Mouse (Mus musculus) limb, embryonic 14.5 days (tissue): Measurements from ENCODE around the gene Myo10. TPM values are rescaled to one million over a fixed set of nuclear protein-coding genes. Genes with fewer than 3 reads are reported as not detected.

ENCODE experiments used
- ATAC-seq: fragments of 200-750 bp; cut with Nextera tagmentation; 2 replicates; pipeline ENCODE4 v1.8.0; 2017; ENCODE audit warnings: low read depth, moderate number of reproducible peaks, moderate TSS enrichment; ENCODE audit not compliant: low FRiP score
- DNase-seq: peaks from one replicate; pipeline ENCODE4 v3.0.0-alpha.2; 2015; ENCODE audit warnings: low spot score
- H3K27ac ChIP-seq: fragments of 300-500 bp; sonication (generic); replicated peaks from 2 replicates; pipeline ENCODE4 v1.5.1; 2014; ENCODE audit warnings: low read depth, mild to moderate bottlenecking, low read length, moderate library complexity, mixed read lengths
- H3K27me3 ChIP-seq: fragments of 300-500 bp; sonication (generic); 2 replicates; pipeline ENCODE4 v1.6.1; 2014; ENCODE audit warnings: low read length, mixed read lengths; ENCODE audit not compliant: control insufficient read depth, insufficient read depth
- H3K36me3 ChIP-seq: fragments of 300-500 bp; sonication (generic); 2 replicates; pipeline ENCODE4 v1.6.1; 2014; ENCODE audit warnings: mild to moderate bottlenecking, low read length, moderate library complexity, mixed read lengths; ENCODE audit not compliant: control insufficient read depth, insufficient read depth
- H3K4me1 ChIP-seq: fragments of 300-500 bp; sonication (generic); 2 replicates; pipeline ENCODE4 v1.6.1; 2014; ENCODE audit warnings: antibody characterized with exemption, low read length, mixed read lengths; ENCODE audit not compliant: control insufficient read depth, insufficient read depth
- H3K4me2 ChIP-seq: fragments of 300-500 bp; sonication (generic); replicated peaks from 2 replicates; pipeline ENCODE4 v1.6.1; 2014; ENCODE audit warnings: low read depth, mild to moderate bottlenecking, low read length, moderate library complexity; ENCODE audit not compliant: severe bottlenecking
- H3K4me3 ChIP-seq: fragments of 300-500 bp; sonication (generic); replicated peaks from 2 replicates; pipeline ENCODE4 v1.5.1; 2014; ENCODE audit warnings: low read length
- H3K9ac ChIP-seq: fragments of 300-500 bp; sonication (generic); 2 replicates; pipeline ENCODE4 v1.6.1; 2014; ENCODE audit warnings: mild to moderate bottlenecking, low read depth, low read length, moderate library complexity; ENCODE audit not compliant: severe bottlenecking
- H3K9me3 ChIP-seq: fragments of 300-500 bp; sonication (generic); 2 replicates; pipeline ENCODE4 v1.6.1; 2016; ENCODE audit warnings: low read length; ENCODE audit not compliant: control insufficient read depth
- POLR2A ChIP-seq: fragments of 200-500 bp; IDR thresholded peaks from 2 replicates; pipeline ENCODE4 v1.8.0; 2012; ENCODE audit warnings: inconsistent platforms, mild to moderate bottlenecking, moderate library complexity, borderline replicate concordance; ENCODE audit not compliant: insufficient read depth, insufficient read length; ENCODE audit errors: extremely low read depth
- WGBS: fragments of 180-500 bp; shearing (Covaris S2); extraction: QIAGEN DNeasy Blood & Tissue Kit; methylation state at CpG from one replicate; pipeline ENCODE4 v1.1.7; 2014; 5-methylcytosine and 5-hydroxymethylcytosine counted together
- polyA plus RNA-seq, 2 experiments: library from polyadenylated mRNA; depleted of rRNA in 1 of 2; stranded (reverse) in 1 of 2; unstranded in 1 of 2; fragments of >200 nt; fragmentation: Nextera tagmentation in 1 of 2; extraction: Ambion mirVana in 1 of 2; gene quantifications; 2 replicates each; pipeline versions ENCODE4 v1.2.1 to v1.2.3; 2012 to 2014

Gene Myo10
- polyA plus RNA-seq, 2 experiments: 26.9 to 28.8 TPM

DNA sequence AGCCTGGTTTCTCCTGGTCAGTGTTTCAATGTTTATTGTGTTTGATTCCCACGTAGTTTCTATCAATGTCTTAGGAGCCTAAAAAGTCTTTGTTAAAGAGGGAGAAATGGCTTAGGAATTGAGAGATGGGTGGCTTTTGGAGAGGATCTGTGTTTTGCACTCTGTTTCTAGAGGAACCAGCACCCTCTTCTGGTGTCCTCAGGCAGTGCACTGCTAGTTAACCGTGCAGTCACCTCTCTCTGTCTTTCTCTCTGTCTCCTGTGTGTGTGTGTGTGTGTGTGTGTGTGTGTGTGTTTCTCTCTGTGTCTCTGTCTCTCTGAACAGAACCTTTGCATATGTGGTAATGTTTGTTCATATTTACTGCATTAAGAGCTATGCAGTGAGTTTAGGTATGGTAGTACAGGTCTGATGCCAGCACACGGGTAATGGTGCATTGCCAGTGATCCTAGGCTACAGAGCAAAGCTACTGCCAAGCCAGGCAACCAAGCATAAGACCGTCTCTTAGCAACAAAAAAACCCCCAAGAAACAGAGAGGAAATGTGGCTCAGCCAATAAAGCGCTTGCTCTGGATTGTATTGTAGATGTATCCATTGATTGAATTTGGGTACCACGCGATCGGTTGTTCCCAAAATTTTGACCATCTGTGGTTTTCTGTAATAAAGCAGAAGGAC lies 110.6 kb downstream of the Myo10 start:
- Histone ChIP-seq H3K9me3 (no peaks in the 10 kb centered on the region), H3K4me1 (no peaks in the 10 kb centered on the region), H3K4me2 (no peak overlapping the region), H3K36me3 (peaks cover 52% of the 10 kb centered on the region), H3K4me3 (no peak overlapping the region), H3K27ac (no peak overlapping the region), H3K27me3 (no peaks in the 10 kb centered on the region), H3K9ac (no peak overlapping the region)
- no peak for DNase-seq
- 82% methylated on average over 8 of the region's 8 CpGs for WGBS
- TF ChIP-seq POLR2A: no peak
- ATAC-seq: no peak

DNA sequence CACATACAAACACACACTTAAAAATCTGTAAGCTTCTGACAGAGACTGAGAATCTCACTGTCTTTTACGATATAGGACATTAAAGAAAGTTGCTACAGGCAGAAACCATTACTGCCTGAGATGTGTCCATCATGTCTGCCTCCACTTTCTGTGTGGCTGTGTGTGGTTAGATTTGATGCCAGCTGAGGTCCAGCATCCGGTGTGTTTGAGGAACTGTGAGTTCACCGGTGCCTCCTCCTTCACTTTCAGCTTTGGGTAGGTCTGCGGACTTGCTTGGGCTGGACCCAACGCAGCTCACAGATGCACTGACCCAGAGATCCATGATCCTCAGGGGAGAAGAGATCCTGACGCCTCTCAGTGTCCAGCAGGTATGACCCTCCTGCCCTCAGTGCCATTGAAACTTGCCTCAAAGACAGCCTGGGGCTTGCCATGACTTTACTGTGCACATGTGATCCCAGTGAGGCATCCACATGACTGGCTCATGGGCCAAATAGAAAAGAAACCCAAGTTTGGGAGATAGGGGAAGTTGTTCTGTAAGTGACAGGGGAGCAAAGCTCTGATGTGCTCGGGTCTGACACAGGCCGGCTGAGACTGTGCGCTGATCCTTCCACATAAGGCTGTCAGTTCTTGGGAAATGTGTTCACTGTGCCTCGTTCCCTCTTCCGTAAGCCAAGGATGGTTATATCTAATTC lies 111.6 kb downstream of the Myo10 start:
- Histone ChIP-seq H3K4me1 (no peaks in the 10 kb centered on the region), H3K9ac (no peak overlapping the region), H3K27ac (no peak overlapping the region), H3K36me3 (peaks cover 56% of the 10 kb centered on the region), H3K27me3 (no peaks in the 10 kb centered on the region), H3K4me3 (no peak overlapping the region), H3K9me3 (no peaks in the 10 kb centered on the region), H3K4me2 (no peak overlapping the region)
- no peak for TF ChIP-seq POLR2A
- no peak for ATAC-seq
- 93% methylated on average over 11 of the region's 11 CpGs for WGBS
- DNase-seq: no peak

DNA sequence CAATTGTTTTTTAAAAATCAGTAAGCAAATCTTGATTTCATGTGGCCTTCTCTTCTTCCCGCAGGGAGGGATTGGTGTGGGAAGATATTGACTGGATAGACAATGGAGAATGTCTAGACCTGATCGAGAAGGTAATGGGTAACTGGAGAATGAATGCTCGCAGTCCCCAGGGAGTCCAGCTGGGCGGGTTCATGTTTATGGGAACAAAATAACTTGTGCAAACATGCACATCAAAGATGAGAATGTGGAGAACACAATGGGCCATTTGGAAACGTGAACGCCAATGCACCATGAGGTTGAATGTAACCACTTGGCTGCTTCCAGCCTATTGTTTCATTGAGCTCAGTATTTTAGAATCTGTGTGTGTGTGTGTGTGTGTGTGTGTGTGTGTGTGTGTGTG lies 114.2 kb downstream of the Myo10 start:
- no peak for TF ChIP-seq POLR2A
- 86% methylated on average over 6 of the region's 6 CpGs for WGBS

DNA sequence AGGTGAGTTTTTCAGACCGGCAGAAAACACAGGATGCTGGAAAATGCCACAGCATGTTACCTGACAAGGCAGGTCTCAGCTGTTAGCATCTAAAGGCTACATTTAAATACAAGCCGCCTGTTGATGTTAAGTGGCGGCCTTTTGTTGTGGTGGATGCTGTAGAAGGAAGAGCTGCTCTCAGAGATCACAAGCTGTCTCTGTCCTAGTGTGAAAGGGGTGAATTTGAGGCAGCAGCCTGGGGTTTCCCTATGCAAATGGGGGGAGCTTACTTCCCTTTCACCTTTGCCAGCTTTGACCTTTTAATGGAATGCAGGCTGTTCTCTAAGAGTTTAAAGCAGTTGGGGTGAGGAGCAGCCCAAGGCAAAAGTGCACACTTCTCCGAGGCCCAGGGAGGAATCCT lies 117.9 kb downstream of the Myo10 start:
- Histone ChIP-seq H3K27me3 (no peaks in the 10 kb centered on the region), H3K4me2 (no peak overlapping the region), H3K9me3 (no peaks in the 10 kb centered on the region), H3K4me3 (no peak overlapping the region), H3K27ac (no peak overlapping the region), H3K9ac (no peak overlapping the region), H3K4me1 (no peaks in the 10 kb centered on the region), H3K36me3 (peaks cover 70% of the 10 kb centered on the region)
- no peak for TF ChIP-seq POLR2A
- DNase-seq (no peak), ATAC-seq (no peak)
- WGBS: 49% methylated on average over 4 of the region's 4 CpGs

More for the DNA sequence above, 114.2 kb downstream of the Myo10 start:
- no peak overlapping the region for H3K9ac ChIP-seq
- H3K4me1 ChIP-seq: no peaks in the 10 kb centered on the region
- H3K27me3 ChIP-seq: no peaks in the 10 kb centered on the region
- no peak overlapping the region for H3K27ac ChIP-seq
- H3K36me3 ChIP-seq: peaks cover 66% of the 10 kb centered on the region
- H3K4me3 ChIP-seq: no peak overlapping the region
- no peak overlapping the region for H3K4me2 ChIP-seq
- ATAC-seq: no peak
- DNase-seq: no peak
- H3K9me3 ChIP-seq: no peaks in the 10 kb centered on the region

DNA sequence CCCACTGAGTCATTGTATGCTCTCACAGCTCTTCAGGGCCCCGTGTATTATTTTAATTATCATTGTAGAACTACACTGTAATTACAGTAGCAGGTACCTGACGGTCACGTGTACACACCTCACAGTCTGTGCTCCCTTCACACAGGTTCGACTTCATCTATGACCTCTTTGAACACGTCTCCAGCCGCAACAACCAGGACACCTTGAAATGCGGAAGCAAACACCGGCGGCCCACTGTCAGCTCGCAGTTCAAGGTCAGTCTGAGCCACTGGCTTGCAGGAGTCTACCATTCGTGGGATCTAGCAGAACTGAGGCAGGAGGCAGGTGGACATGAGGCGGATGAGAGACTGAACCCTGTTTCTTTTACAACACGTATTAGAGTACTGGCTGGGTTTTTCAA lies 119.9 kb downstream of the Myo10 start:
- ATAC-seq: no peak
- 91% methylated on average over 13 of the region's 13 CpGs for WGBS
- Histone ChIP-seq H3K9ac (no peak overlapping the region), H3K4me1 (no peaks in the 10 kb centered on the region), H3K9me3 (no peaks in the 10 kb centered on the region), H3K27me3 (no peaks in the 10 kb centered on the region), H3K27ac (no peak overlapping the region), H3K36me3 (peaks cover 67% of the 10 kb centered on the region), H3K4me3 (no peak overlapping the region), H3K4me2 (no peak overlapping the region)
- TF ChIP-seq POLR2A: no peak
- no peak for DNase-seq
